Mouse (Mus musculus): ENCODE data around the gene Akt1. TPM values are rescaled to one million over a fixed set of nuclear protein-coding genes. Genes with fewer than 3 reads are reported as not detected.

Akt1 gene
- total RNA-seq, 2 experiments from 2014 or later, result 182 to 193 TPM

Small RNA genes within 50 kb of the gene (microRNA-seq; reads per million reads assigned to microRNA genes)
- 1.5 to 2.2 reads per million in 2 experiments for gene Mir6939

Other genes starting within 250 kb of the Akt1 start
- 10 to 100 TPM; 35.2 to 39.5 TPM for gene A530016L24Rik, start 185.4 kb downstream of the Akt1 start, total RNA-seq (2021)
- gene Tmem179, start 158.1 kb downstream of the Akt1 start, total RNA-seq (2021), result under 1 TPM in 1 of 2 experiments, not detected in 1; 0.10 TPM
- 10 to 100 TPM; 11.9 to 17.2 TPM for gene Inf2, start 86.1 kb downstream of the Akt1 start, total RNA-seq (2021)
- gene Adssl1, start 54.8 kb downstream of the Akt1 start, total RNA-seq (2021), result 100 to 1,000 TPM; 192 to 206 TPM
- gene Siva1, start 30.2 kb downstream of the Akt1 start, total RNA-seq (2021), result 10 to 100 TPM; 31.7 to 35.2 TPM
- 1 to 10 TPM; 3.6 to 4.9 TPM for gene Zbtb42, start 3.9 kb upstream of the Akt1 start, total RNA-seq (2021)
- gene Cep170b, start 45.6 kb upstream of the Akt1 start, total RNA-seq (2021), result 10 to 100 TPM; 10.1 to 11.1 TPM
- gene Pld4, start 85.8 kb upstream of the Akt1 start, total RNA-seq (2021), result 1 to 10 TPM; 6.0 to 7.8 TPM
- gene Ahnak2, start 127.8 kb upstream of the Akt1 start, total RNA-seq (2021), result 10 to 100 TPM; 15.3 to 16.6 TPM
- 1 to 10 TPM; 2.0 to 2.2 TPM for gene Clba1, start 134.1 kb upstream of the Akt1 start, total RNA-seq (2021)
- 1 to 10 TPM; 5.1 to 5.6 TPM for gene Cdca4, start 154.5 kb upstream of the Akt1 start, total RNA-seq (2021)
- gene Gpr132, start 193.3 kb upstream of the Akt1 start, total RNA-seq (2021), result 1 to 10 TPM in 1 of 2 experiments, under 1 TPM in 1; 0.37 to 1.3 TPM